Mouse (Mus musculus): ENCODE data around the gene Dynlt1f. TPM values are rescaled to one million over a fixed set of nuclear protein-coding genes. Genes with fewer than 3 reads are reported as not detected.
"Not testable (repeated sequence)": the region's sequence is repeated elsewhere in the genome, so short reads cannot be mapped to it uniquely, and the experiment has no call there.

The Dynlt1f gene
- total and polyA plus RNA-seq, 2 experiments, result 5.3 to 9.5 TPM

DNA sequence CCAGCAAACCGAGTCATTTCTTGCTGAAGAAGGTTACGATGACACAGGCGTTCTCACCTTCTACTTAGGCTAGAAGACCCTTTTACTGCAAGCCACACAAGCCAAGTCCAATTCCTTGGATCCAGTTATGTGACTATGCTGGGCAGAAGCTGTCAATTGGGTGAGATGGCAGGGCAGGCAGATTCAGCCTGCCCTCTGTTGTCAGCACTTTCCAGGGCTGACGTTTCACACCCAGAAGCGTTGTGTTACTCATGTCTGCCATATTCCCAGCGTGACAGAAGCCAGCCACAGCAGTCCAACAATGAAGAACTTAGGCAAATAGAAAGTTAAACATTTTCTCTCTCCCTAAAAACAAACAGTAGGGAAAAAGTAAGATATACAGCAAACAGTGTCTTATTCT is 35.7 kb downstream of the Dynlt1f start:
- H3K27me3 ChIP-seq (ENCODE audit: control insufficient read depth, insufficient read depth, low read length); H3K27ac ChIP-seq (replicated peaks; ENCODE audit: insufficient read depth, low read depth, low read length); H3K4me1 ChIP-seq (ENCODE audit: control insufficient read depth, insufficient read depth, low read length); H3K36me3 ChIP-seq (ENCODE audit: control insufficient read depth, insufficient read depth, low read length); H3K79me2 ChIP-seq (ENCODE audit: control insufficient read depth, insufficient read depth, low read length); H3K9ac ChIP-seq (ENCODE audit: low read depth, low read length); H3K4me3 ChIP-seq (ENCODE audit: insufficient read depth, low read depth, low read length); DNase-seq (ENCODE audit: extremely low read depth, low read depth, low spot score): not testable (repeated sequence)
- 38% methylated on average over 5 of the region's 6 CpGs for WGBS

- not testable (repeated sequence) for H3K27ac ChIP-seq (replicated peaks; ENCODE audit: insufficient read depth, low read depth, low read length); DNase-seq (ENCODE audit: extremely low read depth, low read depth, low spot score); H3K4me3 ChIP-seq (ENCODE audit: insufficient read depth, low read depth, low read length); H3K4me1 ChIP-seq (ENCODE audit: control insufficient read depth, insufficient read depth, low read length); H3K36me3 ChIP-seq (ENCODE audit: control insufficient read depth, insufficient read depth, low read length); H3K9ac ChIP-seq (ENCODE audit: low read depth, low read length); H3K79me2 ChIP-seq (ENCODE audit: control insufficient read depth, insufficient read depth, low read length); H3K27me3 ChIP-seq (ENCODE audit: control insufficient read depth, insufficient read depth, low read length)
- 95% methylated on average over 5 of the region's 5 CpGs for WGBS
Measured at GRCm38 (mm10) chr17:6619271-6619670, 36.4 kb downstream of the Dynlt1f start.

DNA sequence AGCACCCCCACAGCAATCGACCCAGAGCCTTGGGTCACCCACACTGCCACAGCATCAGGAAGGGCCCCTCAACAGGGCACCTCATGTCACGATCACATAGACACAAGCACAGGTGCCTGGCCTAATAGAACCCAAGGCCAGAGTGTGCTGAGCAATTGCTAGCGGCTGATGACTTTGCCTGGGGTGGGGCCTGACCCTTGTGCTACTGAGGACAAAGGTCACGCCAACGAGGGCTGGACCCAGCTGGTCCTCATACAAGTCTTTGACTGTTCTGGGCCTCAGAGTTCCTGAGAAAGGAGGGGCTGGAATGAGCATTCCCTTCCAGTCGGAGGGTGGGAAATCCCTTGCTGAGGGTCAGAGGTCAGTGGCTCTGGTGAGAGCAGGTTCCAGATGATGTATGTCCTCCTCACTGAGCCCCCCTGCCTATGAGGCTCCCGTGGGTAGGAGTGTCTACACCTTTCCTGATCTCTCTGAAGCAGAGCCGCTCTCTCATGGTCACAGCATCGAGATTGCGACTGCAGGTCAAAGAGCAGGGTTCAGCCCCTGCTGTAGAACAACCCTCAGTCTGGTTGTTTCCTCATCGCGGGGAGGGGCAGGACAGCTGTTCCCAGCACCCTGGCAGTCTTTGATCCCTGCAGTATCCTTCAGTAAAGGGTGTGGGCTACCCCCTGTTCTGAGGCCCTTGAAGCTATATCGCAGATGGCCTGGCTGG is 37.9 kb downstream of the Dynlt1f start:
- not testable (repeated sequence) for H3K27me3 ChIP-seq (ENCODE audit: control insufficient read depth, insufficient read depth, low read length); H3K9ac ChIP-seq (ENCODE audit: low read depth, low read length); H3K27ac ChIP-seq (replicated peaks; ENCODE audit: insufficient read depth, low read depth, low read length); DNase-seq (ENCODE audit: extremely low read depth, low read depth, low spot score); H3K36me3 ChIP-seq (ENCODE audit: control insufficient read depth, insufficient read depth, low read length); H3K4me3 ChIP-seq (ENCODE audit: insufficient read depth, low read depth, low read length); H3K79me2 ChIP-seq (ENCODE audit: control insufficient read depth, insufficient read depth, low read length); H3K4me1 ChIP-seq (ENCODE audit: control insufficient read depth, insufficient read depth, low read length)
- 32% methylated on average over 9 of the region's 13 CpGs for WGBS

GRCm38 (mm10) chr17:6616731-6617130 is 39.0 kb downstream of the Dynlt1f start:
- not testable (repeated sequence) for H3K4me3 ChIP-seq (ENCODE audit: insufficient read depth, low read depth, low read length); H3K36me3 ChIP-seq (ENCODE audit: control insufficient read depth, insufficient read depth, low read length); H3K4me1 ChIP-seq (ENCODE audit: control insufficient read depth, insufficient read depth, low read length); H3K27me3 ChIP-seq (ENCODE audit: control insufficient read depth, insufficient read depth, low read length); H3K9ac ChIP-seq (ENCODE audit: low read depth, low read length); H3K27ac ChIP-seq (replicated peaks; ENCODE audit: insufficient read depth, low read depth, low read length); DNase-seq (ENCODE audit: extremely low read depth, low read depth, low spot score); H3K79me2 ChIP-seq (ENCODE audit: control insufficient read depth, insufficient read depth, low read length)
- 95% methylated on average over 9 of the region's 9 CpGs for WGBS

- H3K9ac ChIP-seq (ENCODE audit: low read depth, low read length); H3K4me3 ChIP-seq (ENCODE audit: insufficient read depth, low read depth, low read length); H3K27me3 ChIP-seq (ENCODE audit: control insufficient read depth, insufficient read depth, low read length); H3K4me1 ChIP-seq (ENCODE audit: control insufficient read depth, insufficient read depth, low read length); H3K79me2 ChIP-seq (ENCODE audit: control insufficient read depth, insufficient read depth, low read length); H3K27ac ChIP-seq (replicated peaks; ENCODE audit: insufficient read depth, low read depth, low read length); DNase-seq (ENCODE audit: extremely low read depth, low read depth, low spot score); H3K36me3 ChIP-seq (ENCODE audit: control insufficient read depth, insufficient read depth, low read length): not testable (repeated sequence)
- 89% methylated on average over 6 of the region's 9 CpGs for WGBS
Measured at GRCm38 (mm10) chr17:6614316-6614715, 41.4 kb downstream of the Dynlt1f start.

GRCm38 (mm10) chr17:6613524-6613923 is 42.2 kb downstream of the Dynlt1f start:
- 94% methylated on average over 12 of the region's 14 CpGs for WGBS
- not testable (repeated sequence) for H3K36me3 ChIP-seq (ENCODE audit: control insufficient read depth, insufficient read depth, low read length); H3K27me3 ChIP-seq (ENCODE audit: control insufficient read depth, insufficient read depth, low read length); H3K9ac ChIP-seq (ENCODE audit: low read depth, low read length); H3K4me3 ChIP-seq (ENCODE audit: insufficient read depth, low read depth, low read length); H3K79me2 ChIP-seq (ENCODE audit: control insufficient read depth, insufficient read depth, low read length); H3K27ac ChIP-seq (replicated peaks; ENCODE audit: insufficient read depth, low read depth, low read length); H3K4me1 ChIP-seq (ENCODE audit: control insufficient read depth, insufficient read depth, low read length); DNase-seq (ENCODE audit: extremely low read depth, low read depth, low spot score)

GRCm38 (mm10) chr17:6605347-6605746 is 50.4 kb downstream of the Dynlt1f start:
- not testable (repeated sequence) for H3K36me3 ChIP-seq (ENCODE audit: control insufficient read depth, insufficient read depth, low read length); H3K27ac ChIP-seq (replicated peaks; ENCODE audit: insufficient read depth, low read depth, low read length); H3K4me1 ChIP-seq (ENCODE audit: control insufficient read depth, insufficient read depth, low read length); H3K9ac ChIP-seq (ENCODE audit: low read depth, low read length); DNase-seq (ENCODE audit: extremely low read depth, low read depth, low spot score); H3K4me3 ChIP-seq (ENCODE audit: insufficient read depth, low read depth, low read length); H3K79me2 ChIP-seq (ENCODE audit: control insufficient read depth, insufficient read depth, low read length); H3K27me3 ChIP-seq (ENCODE audit: control insufficient read depth, insufficient read depth, low read length)
- 73% methylated on average over 1 of the region's 1 CpGs for WGBS

DNA sequence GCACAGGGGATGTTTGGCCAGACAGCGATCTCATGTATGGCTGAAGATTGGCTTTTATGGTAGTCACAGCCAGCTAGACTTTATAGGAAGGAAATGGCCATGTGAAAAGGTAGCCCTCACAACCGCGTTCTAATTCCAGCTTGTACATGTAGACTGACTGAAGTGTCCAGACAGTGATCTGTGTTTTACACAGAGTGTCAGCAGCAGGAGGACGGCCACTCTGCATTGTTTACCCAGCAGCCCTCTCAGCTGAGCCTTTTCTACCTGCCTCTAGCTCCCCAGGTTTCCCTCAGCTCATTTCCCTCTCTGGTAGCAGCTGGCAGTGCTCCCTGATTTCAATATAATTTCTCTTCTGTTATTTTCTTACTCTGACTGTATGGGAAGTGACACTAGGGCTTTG is 53.5 kb downstream of the Dynlt1f start:
- H3K27me3 ChIP-seq (ENCODE audit: control insufficient read depth, insufficient read depth, low read length); H3K4me1 ChIP-seq (ENCODE audit: control insufficient read depth, insufficient read depth, low read length); H3K36me3 ChIP-seq (ENCODE audit: control insufficient read depth, insufficient read depth, low read length); H3K4me3 ChIP-seq (ENCODE audit: insufficient read depth, low read depth, low read length); DNase-seq (ENCODE audit: extremely low read depth, low read depth, low spot score); H3K27ac ChIP-seq (replicated peaks; ENCODE audit: insufficient read depth, low read depth, low read length); H3K79me2 ChIP-seq (ENCODE audit: control insufficient read depth, insufficient read depth, low read length); H3K9ac ChIP-seq (ENCODE audit: low read depth, low read length): not testable (repeated sequence)
- 2% methylated on average over 3 of the region's 4 CpGs for WGBS

DNA sequence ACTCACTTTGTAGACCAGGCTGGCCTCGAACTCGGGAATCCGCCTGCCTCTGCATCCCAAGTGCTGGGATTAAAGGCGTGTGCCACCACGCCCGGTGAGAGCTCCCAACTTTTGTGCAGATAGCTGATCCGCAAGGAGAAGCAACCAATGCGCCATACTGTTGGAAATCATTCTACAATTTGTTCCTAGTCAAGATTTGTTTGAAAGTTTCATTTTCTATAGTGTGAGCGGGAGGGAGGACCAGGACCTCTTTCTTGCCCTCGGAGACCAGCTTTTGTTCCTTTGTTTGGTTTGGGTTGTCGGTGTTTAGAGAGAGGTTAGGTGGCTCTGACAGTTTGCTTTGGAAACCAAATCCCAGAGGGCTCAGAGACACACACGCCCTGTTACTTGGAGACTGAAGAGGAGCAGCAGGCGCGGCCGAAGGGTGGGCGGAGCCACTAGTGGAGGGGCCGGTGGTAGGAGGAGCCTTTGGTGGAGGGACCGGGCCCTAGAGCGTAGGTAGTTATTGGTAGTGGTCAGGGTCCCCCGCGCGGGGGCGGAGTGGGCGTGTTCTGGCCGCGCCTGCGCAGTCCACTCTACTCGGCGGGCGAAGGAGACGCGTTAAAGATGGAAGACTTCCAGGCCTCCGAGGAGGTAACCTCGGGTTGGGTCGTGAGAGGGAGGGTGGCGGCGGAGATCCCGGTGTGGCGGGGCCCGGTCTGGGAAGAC is 54.3 kb downstream of the Dynlt1f start, which contains the start of gene Dynlt1c:
Gene Dynlt1c (plus strand): TSS at position 468 of the 708 bp plus-strand sequence.
- not testable (repeated sequence) for H3K79me2 ChIP-seq (ENCODE audit: control insufficient read depth, insufficient read depth, low read length); H3K36me3 ChIP-seq (ENCODE audit: control insufficient read depth, insufficient read depth, low read length); H3K27me3 ChIP-seq (ENCODE audit: control insufficient read depth, insufficient read depth, low read length); H3K4me1 ChIP-seq (ENCODE audit: control insufficient read depth, insufficient read depth, low read length)
- H3K9ac ChIP-seq (ENCODE audit: low read depth, low read length), result peak within 1 kb of the TSS; percentile 62; the same call in 1 of the 2 replicates
- DNase-seq (ENCODE audit: extremely low read depth, low read depth, low spot score), result peak; percentile 54
- 0 out of 2 replicates have a peak within 1 kb of the TSS, but pooled peaks have one; percentile 44 for H3K27ac ChIP-seq (replicated peaks; ENCODE audit: insufficient read depth, low read depth, low read length)
- 16% methylated on average over 32 of the region's 40 CpGs for WGBS
- H3K4me3 ChIP-seq (ENCODE audit: insufficient read depth, low read depth, low read length), result peak within 1 kb of the TSS; percentile 74

All from liver, adult 2 months (tissue).